Mouse (Mus musculus): Measurements from ENCODE around the gene Masp2. TPM values are rescaled to one million over a fixed set of nuclear protein-coding genes. Genes with fewer than 3 reads are reported as not detected.

Gene Masp2
- polyA plus RNA-seq, 1 experiment from 2014 or later: 6.8 TPM

DNA sequence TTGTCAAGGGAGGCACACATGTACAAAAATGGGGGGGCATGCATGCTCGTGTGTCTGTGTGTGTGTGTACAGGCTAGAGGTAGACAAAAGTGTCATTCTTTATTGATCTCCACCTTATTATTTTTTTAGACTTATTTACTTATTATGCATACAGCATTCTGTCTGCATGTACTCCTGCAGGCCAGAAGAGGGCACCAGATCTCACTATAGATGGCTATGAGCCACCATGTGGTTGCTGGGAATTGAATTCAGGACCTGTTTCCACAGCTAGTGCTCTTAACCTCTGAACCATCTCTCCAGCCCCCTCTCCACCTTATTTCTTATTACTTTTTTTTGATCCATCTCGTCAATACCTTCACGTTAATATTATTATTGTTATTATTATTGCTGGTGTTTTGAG is 47.0 kb downstream of the Masp2 start:
- H3K4me3 ChIP-seq (ENCODE audit: low read depth, low read length): no peak overlapping the region
- no peaks in the 10 kb centered on the region for H3K27me3 ChIP-seq (replicated peaks; ENCODE audit: control insufficient read depth, insufficient read depth, low read length)
- WGBS: 46% methylated on average over 3 of the region's 3 CpGs
- no peaks in the 10 kb centered on the region for H3K36me3 ChIP-seq (ENCODE audit: control insufficient read depth, insufficient read depth, low read length)
- no peaks in the 10 kb centered on the region for H3K4me1 ChIP-seq (replicated peaks; ENCODE audit: control insufficient read depth, insufficient read depth, low read length)
- no peaks in the 10 kb centered on the region for H3K9me3 ChIP-seq (ENCODE audit: control insufficient read depth, low read length)
- H3K4me2 ChIP-seq: no peak overlapping the region
- DNase-seq (ENCODE audit: low spot score): no peak
- H3K9ac ChIP-seq (ENCODE audit: low read depth, low read length): no peak overlapping the region
- ATAC-seq (replicated peaks; ENCODE audit: low FRiP score): no peak
- H3K27ac ChIP-seq (ENCODE audit: low read depth, low read length): no peak overlapping the region

GRCm38 (mm10) chr4:148651045-148651444 is 48.7 kb downstream of the Masp2 start:
- no peaks in the 10 kb centered on the region for H3K9me3 ChIP-seq (ENCODE audit: control insufficient read depth, low read length)
- ATAC-seq (replicated peaks; ENCODE audit: low FRiP score): no peak
- no peak for DNase-seq (ENCODE audit: low spot score)

DNA sequence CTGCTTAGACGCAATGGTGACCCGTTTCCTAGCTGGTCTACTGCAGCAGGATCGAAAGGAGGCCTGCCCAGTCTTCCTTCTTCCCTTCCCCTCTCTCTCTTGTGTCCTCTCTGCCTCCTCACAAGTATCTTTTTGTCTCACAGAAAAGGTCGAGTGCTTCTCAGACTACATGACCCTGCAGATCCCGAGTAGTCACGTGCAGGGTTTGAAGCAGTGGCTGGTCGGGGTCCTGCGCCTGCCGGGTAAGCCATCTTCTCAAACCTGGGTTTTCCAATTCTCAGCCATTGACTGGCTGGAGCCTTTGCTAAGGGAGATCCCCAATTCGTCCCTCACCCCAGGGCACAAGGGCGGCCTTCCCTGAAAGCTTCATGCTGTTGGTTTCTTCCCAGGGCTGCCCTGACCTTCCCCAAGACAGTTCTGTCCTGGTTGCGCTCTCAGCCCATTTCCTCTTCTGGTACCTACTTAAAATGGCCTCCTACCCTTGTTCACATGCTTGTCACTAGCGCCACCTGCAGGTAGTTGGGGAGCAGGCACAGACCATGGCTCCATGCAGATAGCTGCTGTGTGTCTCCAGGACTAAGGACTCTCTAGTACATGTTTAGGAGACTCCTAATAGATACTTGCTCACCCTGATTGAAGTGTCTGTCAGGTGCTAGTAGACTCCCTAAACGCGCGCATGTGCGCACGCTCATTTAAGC is 52.5 kb downstream of the Masp2 start:
- Histone ChIP-seq H3K9ac (ENCODE audit: low read depth, low read length) (no peak overlapping the region), H3K9me3 (ENCODE audit: control insufficient read depth, low read length) (no peaks in the 10 kb centered on the region), H3K36me3 (ENCODE audit: control insufficient read depth, insufficient read depth, low read length) (no peaks in the 10 kb centered on the region), H3K4me2 (no peak overlapping the region), H3K4me1 (replicated peaks; ENCODE audit: control insufficient read depth, insufficient read depth, low read length) (no peaks in the 10 kb centered on the region), H3K27ac (ENCODE audit: low read depth, low read length) (no peak overlapping the region), H3K27me3 (replicated peaks; ENCODE audit: control insufficient read depth, insufficient read depth, low read length) (no peaks in the 10 kb centered on the region), H3K4me3 (ENCODE audit: low read depth, low read length) (no peak overlapping the region)
- DNase-seq (ENCODE audit: low spot score) (no peak), ATAC-seq (replicated peaks; ENCODE audit: low FRiP score) (peak; percentile 29; the same call in 1 of the 2 replicates)
- WGBS: 85% methylated on average over 18 of the region's 18 CpGs

More at GRCm38 (mm10) chr4:148651045-148651444, 48.7 kb downstream of the Masp2 start:
- Histone ChIP-seq H3K36me3 (ENCODE audit: control insufficient read depth, insufficient read depth, low read length) (no peaks in the 10 kb centered on the region), H3K4me2 (no peak overlapping the region), H3K27ac (ENCODE audit: low read depth, low read length) (no peak overlapping the region), H3K4me1 (replicated peaks; ENCODE audit: control insufficient read depth, insufficient read depth, low read length) (no peaks in the 10 kb centered on the region), H3K27me3 (replicated peaks; ENCODE audit: control insufficient read depth, insufficient read depth, low read length) (no peaks in the 10 kb centered on the region), H3K9ac (ENCODE audit: low read depth, low read length) (no peak overlapping the region), H3K4me3 (ENCODE audit: low read depth, low read length) (no peak overlapping the region)
- 65% methylated on average over 9 of the region's 9 CpGs for WGBS

GRCm38 (mm10) chr4:148656691-148657258 is 54.4 kb downstream of the Masp2 start:
- H3K9me3 ChIP-seq (ENCODE audit: control insufficient read depth, low read length): no peaks in the 10 kb centered on the region
- H3K36me3 ChIP-seq (ENCODE audit: control insufficient read depth, insufficient read depth, low read length): no peaks in the 10 kb centered on the region
- 46% methylated on average over 15 of the region's 15 CpGs for WGBS
- H3K4me2 ChIP-seq: no peak overlapping the region
- no peak overlapping the region for H3K9ac ChIP-seq (ENCODE audit: low read depth, low read length)
- no peak overlapping the region for H3K27ac ChIP-seq (ENCODE audit: low read depth, low read length)
- no peaks in the 10 kb centered on the region for H3K27me3 ChIP-seq (replicated peaks; ENCODE audit: control insufficient read depth, insufficient read depth, low read length)
- no peak overlapping the region for H3K4me3 ChIP-seq (ENCODE audit: low read depth, low read length)
- H3K4me1 ChIP-seq (replicated peaks; ENCODE audit: control insufficient read depth, insufficient read depth, low read length): no peaks in the 10 kb centered on the region
- ATAC-seq (replicated peaks; ENCODE audit: low FRiP score) (no peak), DNase-seq (ENCODE audit: low spot score) (no peak)

- Histone ChIP-seq H3K9me3 (ENCODE audit: control insufficient read depth, low read length) (no peaks in the 10 kb centered on the region), H3K4me2 (no peak overlapping the region), H3K4me1 (replicated peaks; ENCODE audit: control insufficient read depth, insufficient read depth, low read length) (no peaks in the 10 kb centered on the region; the same call in 1 of the 2 replicates), H3K27ac (ENCODE audit: low read depth, low read length) (no peak overlapping the region), H3K27me3 (replicated peaks; ENCODE audit: control insufficient read depth, insufficient read depth, low read length) (0 out of 2 replicates have a peak, but pooled peaks cover 3% of the 10 kb centered on the region), H3K4me3 (ENCODE audit: low read depth, low read length) (no peak overlapping the region), H3K36me3 (ENCODE audit: control insufficient read depth, insufficient read depth, low read length) (no peaks in the 10 kb centered on the region), H3K9ac (ENCODE audit: low read depth, low read length) (no peak overlapping the region)
- ATAC-seq (replicated peaks; ENCODE audit: low FRiP score) (no peak), DNase-seq (ENCODE audit: low spot score) (no peak)
- WGBS: 73% methylated on average over 13 of the region's 13 CpGs
Observed at GRCm38 (mm10) chr4:148657776-148658175, 55.4 kb downstream of the Masp2 start.

- Histone ChIP-seq H3K36me3 (ENCODE audit: control insufficient read depth, insufficient read depth, low read length) (no peaks in the 10 kb centered on the region), H3K4me1 (replicated peaks; ENCODE audit: control insufficient read depth, insufficient read depth, low read length) (no peaks in the 10 kb centered on the region; the same call in none of the 2 replicates), H3K9ac (ENCODE audit: low read depth, low read length) (no peak overlapping the region), H3K4me3 (ENCODE audit: low read depth, low read length) (no peak overlapping the region), H3K4me2 (no peak overlapping the region), H3K9me3 (ENCODE audit: control insufficient read depth, low read length) (no peaks in the 10 kb centered on the region), H3K27ac (ENCODE audit: low read depth, low read length) (no peak overlapping the region), H3K27me3 (replicated peaks; ENCODE audit: control insufficient read depth, insufficient read depth, low read length) (peaks cover 9% of the 10 kb centered on the region; the same call in 1 of the 2 replicates)
- no peak for DNase-seq (ENCODE audit: low spot score)
- 52% methylated on average over 3 of the region's 3 CpGs for WGBS
- no peak for ATAC-seq (replicated peaks; ENCODE audit: low FRiP score)
Observed at GRCm38 (mm10) chr4:148660174-148660573, 57.8 kb downstream of the Masp2 start.

- H3K27ac ChIP-seq (ENCODE audit: low read depth, low read length): no peak overlapping the region
- H3K4me3 ChIP-seq (ENCODE audit: low read depth, low read length): no peak overlapping the region
- H3K36me3 ChIP-seq (ENCODE audit: control insufficient read depth, insufficient read depth, low read length): no peaks in the 10 kb centered on the region
- no peaks in the 10 kb centered on the region for H3K9me3 ChIP-seq (ENCODE audit: control insufficient read depth, low read length)
- peaks cover 9% of the 10 kb centered on the region; the same call in 1 of the 2 replicates for H3K27me3 ChIP-seq (replicated peaks; ENCODE audit: control insufficient read depth, insufficient read depth, low read length)
- WGBS: 33% methylated on average over 21 of the region's 21 CpGs
- peak overlapping the region; percentile 44 for H3K4me2 ChIP-seq
- DNase-seq (ENCODE audit: low spot score) (peak; percentile 76), ATAC-seq (replicated peaks; ENCODE audit: low FRiP score) (peak; percentile 53)
- H3K9ac ChIP-seq (ENCODE audit: low read depth, low read length): no peak overlapping the region; the same call in 1 of the 2 replicates
- H3K4me1 ChIP-seq (replicated peaks; ENCODE audit: control insufficient read depth, insufficient read depth, low read length): no peaks in the 10 kb centered on the region; the same call in none of the 2 replicates
Observed at GRCm38 (mm10) chr4:148662168-148662965, 60.0 kb downstream of the Masp2 start.

GRCm38 (mm10) chr4:148663326-148663725 is 61.0 kb downstream of the Masp2 start:
- H3K27ac ChIP-seq (ENCODE audit: low read depth, low read length): no peak overlapping the region
- DNase-seq (ENCODE audit: low spot score): no peak

More at GRCm38 (mm10) chr4:148663326-148663725, 61.0 kb downstream of the Masp2 start:
- Histone ChIP-seq H3K27me3 (replicated peaks; ENCODE audit: control insufficient read depth, insufficient read depth, low read length) (peaks cover 12% of the 10 kb centered on the region; the same call in 1 of the 2 replicates), H3K9ac (ENCODE audit: low read depth, low read length) (no peak overlapping the region), H3K9me3 (ENCODE audit: control insufficient read depth, low read length) (no peaks in the 10 kb centered on the region), H3K4me1 (replicated peaks; ENCODE audit: control insufficient read depth, insufficient read depth, low read length) (no peaks in the 10 kb centered on the region; the same call in none of the 2 replicates), H3K4me2 (no peak overlapping the region), H3K4me3 (ENCODE audit: low read depth, low read length) (no peak overlapping the region), H3K36me3 (ENCODE audit: control insufficient read depth, insufficient read depth, low read length) (no peaks in the 10 kb centered on the region)
- no peak for ATAC-seq (replicated peaks; ENCODE audit: low FRiP score)
- WGBS: 80% methylated on average over 7 of the region's 7 CpGs

All from liver, embryonic 11.5 days (tissue).